Mouse (Mus musculus): ENCODE data around the gene Parp1. TPM values are rescaled to one million over a fixed set of nuclear protein-coding genes. Genes with fewer than 3 reads are reported as not detected.

Gene Parp1
- 10 to 100 TPM; 52.8 to 68.4 (median 58.4) TPM for total RNA-seq (2022)

DNA sequence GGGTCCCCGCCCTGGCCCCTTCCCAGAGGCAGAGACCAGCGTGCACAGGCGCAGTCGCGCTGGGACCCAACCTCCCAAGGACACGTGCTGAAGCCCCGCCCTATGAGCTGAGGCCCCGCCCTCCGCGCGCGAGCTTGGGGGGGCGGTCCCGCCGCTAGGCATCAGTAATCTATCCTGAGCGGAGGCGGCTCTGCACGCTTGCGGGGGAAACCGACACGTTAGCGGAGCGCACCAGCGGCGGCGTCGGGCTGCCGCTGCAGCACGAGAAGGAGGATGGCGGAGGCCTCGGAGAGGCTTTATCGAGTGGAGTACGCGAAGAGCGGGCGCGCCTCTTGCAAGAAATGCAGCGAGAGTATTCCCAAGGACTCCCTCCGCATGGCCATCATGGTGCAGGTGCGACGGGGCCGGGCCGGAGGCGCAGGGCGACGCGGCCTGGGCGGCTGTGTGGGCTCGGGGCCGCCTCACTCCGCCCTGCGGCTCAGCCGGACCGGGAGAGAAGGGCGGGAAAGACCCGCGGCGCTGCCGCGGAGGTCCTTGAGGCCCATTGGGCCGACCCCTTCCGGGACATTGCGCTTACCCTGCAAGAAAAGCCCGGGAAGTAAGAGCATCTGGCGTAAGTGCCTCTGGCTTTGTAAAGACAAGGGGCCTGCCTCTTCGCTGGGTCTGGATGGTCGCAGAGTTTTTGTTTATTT, at the start of gene Parp1:
Parp1 (plus strand) TSS at position 164 of the 692 bp plus-strand sequence.
- DNase-seq (ENCODE audit: low spot score in 2 of 2), result peak; percentile 94 to 95

DNA sequence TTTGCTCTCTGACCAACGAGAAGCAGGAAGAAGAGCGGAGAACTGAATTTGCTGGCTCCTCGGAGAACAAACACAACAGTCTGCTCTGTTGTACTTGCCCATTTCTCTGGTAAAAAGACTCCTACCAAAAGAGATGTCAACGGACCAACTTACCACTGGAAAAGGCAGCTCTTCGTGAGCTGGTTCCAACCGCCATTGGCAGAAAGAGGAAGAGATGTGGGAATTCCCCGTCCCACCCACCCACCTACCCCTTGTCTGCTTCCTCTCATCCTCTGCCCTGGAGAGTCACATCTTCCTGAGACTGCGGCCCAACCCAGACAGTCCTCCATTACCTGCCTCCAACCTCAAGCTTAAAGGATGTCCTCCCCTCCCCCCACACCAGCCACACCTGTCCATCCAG, 49.2 kb upstream of the Parp1 start:
- DNase-seq (ENCODE audit: low spot score in 2 of 2), result no peak

DNA sequence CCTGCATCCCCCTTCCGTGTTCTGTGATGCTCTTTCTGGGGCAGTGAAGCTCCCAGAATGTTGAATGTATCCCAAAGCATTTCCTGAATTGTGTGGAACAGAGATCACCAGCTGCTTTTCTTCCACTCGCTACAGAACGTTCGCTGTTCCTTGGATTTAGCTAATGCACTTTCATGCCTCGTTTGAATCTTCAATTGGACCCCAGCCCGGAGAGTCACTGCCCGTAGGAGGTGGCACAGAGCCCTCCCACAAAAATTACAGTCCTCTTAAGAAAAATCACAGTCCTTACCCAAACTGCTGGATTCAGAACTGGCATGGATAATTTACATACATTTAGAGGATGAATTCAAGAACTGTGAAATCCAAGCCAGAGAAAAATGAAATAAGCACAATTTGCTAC, 48.5 kb upstream of the Parp1 start:
- no peak for DNase-seq (ENCODE audit: low spot score in 2 of 2)

DNA sequence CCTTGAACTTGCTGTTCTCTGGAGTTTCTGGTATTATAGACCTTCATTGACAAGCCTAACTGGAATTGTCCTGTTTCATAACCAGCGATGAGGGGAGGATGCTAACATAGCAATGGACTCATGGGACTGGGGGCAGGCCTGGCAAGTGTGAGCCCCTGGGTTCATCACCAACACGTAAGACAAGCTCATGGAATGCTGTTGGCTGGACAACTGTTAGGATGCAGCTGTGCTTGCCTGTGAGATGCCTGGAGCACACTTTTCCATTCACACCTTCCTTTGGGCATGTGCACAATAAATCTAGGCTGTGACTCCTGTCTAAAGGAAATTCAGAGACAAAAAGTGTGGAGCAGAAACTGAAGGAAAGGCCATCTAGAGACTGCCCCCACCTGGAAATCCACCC, 45.4 kb upstream of the Parp1 start:
- DNase-seq (ENCODE audit: low spot score in 2 of 2), result no peak

DNA sequence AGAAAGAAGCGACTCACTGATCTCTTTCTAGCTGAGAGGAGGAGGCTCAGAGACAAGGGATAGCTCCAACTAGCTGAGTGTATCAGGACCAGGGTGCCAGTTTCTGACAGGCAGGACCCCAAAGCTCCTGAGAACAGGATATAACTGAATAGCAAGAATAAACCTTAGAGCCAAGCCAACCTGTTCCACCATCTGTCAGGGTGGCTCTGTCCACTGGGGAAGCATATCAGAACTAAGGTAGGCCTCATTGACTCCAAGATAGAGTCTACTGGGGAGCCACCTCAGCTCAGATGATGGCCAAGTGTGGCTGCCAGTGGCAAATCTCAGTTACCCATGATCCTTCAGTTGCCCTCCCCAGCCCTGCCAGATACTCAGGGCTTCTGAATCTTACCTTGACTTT, 43.4 kb upstream of the Parp1 start:
- DNase-seq (ENCODE audit: low spot score in 2 of 2), result no peak

DNA sequence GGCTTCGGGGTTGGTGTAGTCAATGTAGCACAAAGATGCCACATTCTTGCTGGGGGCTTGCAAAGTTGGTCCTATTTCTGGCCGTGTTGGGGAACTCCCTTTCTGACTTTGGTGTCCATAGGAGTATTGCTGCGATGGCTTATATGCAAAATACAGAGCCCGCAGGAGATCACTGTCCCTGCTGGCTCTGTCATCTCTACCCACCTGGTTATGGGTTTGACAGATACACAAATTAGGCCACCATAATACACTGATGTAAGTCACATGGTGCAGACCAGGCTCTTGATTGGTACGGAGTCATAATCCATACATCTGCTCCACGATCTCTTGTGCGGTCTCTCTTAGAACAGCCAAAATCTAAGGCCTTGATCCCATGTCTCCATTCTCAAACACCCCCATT, 38.9 kb upstream of the Parp1 start:
- DNase-seq (ENCODE audit: low spot score in 2 of 2), result no peak

DNA sequence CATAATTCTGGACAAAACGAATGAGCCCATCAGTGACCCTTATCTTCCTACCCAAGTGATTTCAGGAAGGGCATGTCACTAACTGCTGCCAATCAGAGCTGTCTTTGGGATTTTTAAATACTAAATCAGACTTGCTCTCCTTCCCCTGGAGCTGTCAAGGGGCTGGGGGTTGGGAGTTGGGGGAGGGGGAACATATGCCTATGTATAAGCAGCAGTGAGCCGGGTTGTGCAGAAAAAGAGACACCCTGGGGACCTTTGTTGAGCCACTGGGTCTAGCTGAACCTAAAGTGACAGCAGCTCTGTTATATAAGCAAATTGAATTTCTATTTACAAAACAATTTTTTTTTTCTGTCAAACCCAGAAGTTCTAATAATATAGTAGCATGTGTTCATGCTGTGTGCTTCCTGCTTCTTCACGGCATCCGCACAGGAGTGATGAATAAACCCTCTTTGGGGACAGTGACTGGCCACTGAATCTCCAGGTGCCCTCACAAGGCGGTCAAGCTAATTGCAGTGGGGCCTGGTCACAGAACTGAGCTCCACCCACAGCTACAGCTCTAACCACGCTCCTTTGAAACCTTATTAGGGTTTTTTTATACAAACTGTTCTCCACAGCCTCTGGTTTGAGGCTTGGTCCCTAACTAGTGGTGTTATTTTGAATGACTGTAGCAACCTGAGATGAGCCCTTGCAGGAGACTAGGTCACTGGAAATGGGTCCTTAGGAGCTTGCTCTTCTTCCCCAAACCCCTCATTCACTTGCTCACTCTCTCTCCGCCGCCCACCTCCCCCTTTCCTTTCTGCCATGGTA, 38.1 kb upstream of the Parp1 start:
- no peak for DNase-seq (ENCODE audit: low spot score in 2 of 2)

DNA sequence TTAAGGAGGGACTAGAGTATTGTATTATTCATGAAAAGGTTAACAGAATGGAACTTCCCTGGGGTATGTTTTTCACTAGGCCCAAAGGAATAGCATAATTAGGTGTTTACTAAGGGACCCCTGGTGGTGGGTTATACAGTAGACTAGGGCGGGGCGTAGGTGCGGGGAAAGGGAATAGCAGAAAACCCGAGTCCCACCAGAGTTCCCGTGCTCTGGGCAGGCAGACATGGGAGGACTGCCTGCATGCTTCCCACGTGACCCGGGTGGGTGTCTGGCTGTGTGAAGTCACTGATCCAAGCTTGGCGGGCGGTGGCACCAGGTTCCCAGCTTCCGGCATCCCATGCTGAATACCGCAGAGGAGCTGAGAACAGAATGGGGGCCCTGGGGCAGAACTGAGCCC, 36.1 kb upstream of the Parp1 start:
- DNase-seq (ENCODE audit: low spot score in 2 of 2), result no peak

DNA sequence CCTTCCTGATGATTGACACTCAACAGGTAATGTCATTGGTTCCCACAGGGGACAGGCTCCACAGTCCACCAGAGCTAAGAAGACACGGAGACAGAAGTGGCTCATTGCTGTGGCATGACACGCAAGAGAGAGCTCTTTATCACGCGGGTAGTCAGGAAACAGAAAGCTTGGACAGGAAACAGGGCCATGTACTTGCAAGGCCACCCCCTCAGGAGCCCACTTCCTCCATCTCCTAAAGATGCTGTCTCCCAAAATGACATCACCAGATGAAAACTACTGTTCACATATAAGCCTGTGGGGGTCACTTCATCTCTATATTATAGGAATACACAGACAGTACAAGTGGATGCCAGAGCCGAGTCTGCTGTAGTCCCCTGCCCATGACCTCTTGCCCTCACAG, 32.0 kb upstream of the Parp1 start:
- no peak for DNase-seq (ENCODE audit: low spot score in 2 of 2)

DNA sequence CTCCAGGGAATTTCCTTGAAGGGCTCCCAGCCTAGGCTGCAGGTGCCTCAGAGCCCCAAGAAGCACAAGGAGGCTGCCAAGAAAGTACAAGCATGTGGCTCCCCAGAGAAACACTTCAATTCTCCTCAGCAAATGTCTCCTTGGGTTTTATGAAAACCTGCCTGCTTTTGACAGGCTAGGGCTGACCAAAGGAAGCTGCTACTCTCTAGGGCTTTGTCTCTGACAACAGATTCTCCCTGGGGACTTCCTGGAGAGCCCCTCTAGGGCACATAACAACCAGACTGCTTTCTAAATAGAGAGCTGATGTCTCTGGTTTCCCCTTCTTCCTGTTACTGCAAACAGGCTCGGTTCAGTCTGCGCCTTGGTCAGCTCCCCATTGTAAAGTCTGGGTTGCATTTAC, 27.5 kb upstream of the Parp1 start:
- no peak for DNase-seq (ENCODE audit: low spot score in 2 of 2)

DNA sequence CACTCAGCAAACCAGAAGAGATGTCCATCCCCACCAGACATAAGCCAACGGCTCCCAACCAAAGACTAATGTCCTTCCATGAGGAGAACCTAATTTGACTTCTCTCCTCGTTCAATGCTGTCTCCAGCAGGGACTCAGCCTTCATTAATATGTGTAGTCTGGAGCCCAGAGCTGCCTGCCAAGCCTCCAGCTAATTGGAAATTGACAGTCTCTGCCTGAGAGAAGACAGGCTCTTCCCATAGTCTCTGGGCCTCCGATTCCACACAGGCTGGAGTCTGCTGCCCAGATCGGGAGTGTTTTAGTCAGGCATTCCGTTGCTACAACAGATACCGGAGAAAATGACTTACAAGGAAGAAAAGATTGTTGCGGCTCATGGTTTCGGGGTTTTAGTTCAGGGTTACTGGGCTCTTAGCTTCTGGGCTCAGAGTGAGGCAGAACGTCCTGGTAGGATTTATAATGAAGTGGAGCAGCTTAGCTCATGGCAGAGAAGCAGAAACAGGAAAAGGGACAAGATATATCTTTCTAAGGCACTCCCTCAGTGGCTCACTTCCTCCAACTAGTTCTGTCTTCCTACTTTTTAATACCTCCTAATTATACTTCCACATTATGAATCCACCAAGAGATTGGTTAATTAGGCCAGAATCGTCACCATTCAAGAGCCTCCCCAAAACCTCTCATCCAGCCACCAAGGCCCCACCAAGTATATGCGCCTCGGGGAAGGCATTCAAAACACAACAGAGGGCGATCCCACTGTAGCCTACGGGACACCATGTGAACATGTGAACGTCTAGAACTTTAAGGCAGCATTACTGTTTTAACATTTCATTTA, 26.6 kb upstream of the Parp1 start:
- no peak for DNase-seq (ENCODE audit: low spot score in 2 of 2)

DNA sequence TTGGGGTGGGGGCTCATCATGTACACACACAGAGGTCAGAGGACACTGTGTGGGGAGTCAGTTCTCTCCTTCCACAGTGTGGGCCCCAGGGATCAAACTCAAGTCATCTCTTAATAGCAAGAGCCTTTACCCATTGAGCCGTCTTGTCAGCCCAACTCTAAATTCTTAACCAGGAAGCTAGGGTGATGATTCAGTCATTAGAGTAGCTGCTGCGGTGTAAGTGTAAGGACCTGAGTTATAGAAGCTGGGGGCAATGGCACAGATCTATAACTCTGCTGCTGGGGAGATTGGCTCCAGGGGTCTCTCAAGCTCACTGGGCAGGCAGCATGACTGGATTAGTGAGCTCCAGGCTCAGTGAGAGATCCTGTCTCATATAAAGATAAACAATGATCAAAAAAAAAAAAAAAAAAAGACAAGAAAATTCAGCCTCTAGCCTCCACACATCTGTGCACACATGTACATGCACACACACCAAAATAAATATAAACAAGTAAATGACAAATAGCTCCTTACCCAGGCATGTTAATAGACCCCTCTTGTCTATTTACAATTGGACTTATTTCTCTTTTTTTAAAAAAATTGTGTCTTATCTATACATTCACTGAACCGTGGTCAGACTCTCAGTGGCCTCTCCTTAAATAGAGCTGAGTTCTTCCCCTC, 25.9 kb upstream of the Parp1 start:
- DNase-seq (ENCODE audit: low spot score in 2 of 2), result no peak

DNA sequence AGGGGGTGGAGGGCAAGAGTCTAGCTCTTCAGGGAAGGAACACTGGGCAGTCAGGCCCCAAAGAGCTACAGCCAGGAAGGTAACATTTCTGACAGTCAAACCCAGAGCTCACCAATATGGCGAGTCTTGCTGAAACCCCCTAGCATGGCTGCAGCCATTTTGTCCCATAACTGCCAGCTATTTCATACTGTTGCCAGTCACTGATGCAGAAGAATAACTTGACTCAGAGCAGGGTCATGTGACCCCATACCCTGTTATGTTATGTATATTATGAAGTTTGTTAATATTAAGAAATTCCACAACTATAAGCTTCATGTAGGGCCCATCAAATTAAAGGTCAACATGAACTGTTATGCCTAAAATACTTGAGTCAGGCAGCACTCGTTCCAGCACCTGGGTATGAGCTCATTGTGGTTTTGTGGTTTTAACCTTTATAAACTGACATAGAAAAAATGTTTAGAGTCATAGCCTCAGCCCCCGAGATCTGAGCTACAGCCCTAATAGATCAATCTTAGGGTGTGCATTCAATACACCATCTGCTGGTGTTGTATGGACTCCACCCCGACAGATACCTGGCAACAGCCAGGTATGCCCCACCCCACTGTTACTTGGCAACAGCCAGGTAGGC, 22.7 kb upstream of the Parp1 start:
- no peak for DNase-seq (ENCODE audit: low spot score in 2 of 2)

DNA sequence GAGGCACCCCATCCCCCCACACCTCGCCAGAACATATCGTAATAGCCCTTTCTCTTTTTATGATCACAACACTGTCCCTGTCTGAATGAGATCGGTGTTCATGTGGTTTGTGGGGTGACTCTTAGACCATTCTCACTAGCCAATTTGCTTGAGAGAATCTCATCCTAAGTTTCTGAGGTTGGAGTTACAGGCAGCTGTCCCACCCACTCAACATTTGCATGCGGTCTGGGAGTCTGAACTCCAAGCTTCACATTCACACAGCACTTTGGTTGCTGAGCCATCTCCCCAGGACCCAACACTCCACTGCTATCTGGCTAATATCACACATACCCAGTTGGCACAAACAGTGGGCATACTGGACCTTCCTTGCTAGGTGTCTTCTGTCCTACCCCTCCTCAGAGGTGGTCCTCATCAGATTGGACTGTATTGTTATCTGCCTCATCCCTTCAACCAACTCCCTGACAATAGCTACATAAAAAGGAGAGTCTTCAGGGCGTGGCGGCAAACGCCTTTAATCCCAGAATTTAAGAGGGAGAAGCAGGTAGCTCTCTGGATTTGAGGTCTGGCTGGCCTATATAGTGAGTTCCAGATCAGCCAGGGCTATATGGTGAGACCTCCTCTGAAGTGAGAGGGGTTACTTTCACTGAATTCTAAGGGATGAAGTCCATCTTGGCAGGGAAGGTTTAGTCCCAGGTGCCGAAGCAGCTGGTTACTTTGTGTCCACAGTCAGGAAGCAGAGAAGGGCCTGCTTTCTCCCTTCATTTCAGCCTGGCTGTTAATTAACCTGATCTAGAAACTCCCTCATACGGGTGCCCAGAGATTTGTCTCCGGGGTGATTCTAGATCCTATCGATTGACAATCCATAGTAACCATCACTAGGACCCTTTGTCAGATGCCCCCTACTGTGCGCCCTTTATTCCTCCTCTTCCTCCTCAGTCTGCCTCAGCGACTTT, 21.6 kb upstream of the Parp1 start:
- no peak for DNase-seq (ENCODE audit: low spot score in 2 of 2)

DNA sequence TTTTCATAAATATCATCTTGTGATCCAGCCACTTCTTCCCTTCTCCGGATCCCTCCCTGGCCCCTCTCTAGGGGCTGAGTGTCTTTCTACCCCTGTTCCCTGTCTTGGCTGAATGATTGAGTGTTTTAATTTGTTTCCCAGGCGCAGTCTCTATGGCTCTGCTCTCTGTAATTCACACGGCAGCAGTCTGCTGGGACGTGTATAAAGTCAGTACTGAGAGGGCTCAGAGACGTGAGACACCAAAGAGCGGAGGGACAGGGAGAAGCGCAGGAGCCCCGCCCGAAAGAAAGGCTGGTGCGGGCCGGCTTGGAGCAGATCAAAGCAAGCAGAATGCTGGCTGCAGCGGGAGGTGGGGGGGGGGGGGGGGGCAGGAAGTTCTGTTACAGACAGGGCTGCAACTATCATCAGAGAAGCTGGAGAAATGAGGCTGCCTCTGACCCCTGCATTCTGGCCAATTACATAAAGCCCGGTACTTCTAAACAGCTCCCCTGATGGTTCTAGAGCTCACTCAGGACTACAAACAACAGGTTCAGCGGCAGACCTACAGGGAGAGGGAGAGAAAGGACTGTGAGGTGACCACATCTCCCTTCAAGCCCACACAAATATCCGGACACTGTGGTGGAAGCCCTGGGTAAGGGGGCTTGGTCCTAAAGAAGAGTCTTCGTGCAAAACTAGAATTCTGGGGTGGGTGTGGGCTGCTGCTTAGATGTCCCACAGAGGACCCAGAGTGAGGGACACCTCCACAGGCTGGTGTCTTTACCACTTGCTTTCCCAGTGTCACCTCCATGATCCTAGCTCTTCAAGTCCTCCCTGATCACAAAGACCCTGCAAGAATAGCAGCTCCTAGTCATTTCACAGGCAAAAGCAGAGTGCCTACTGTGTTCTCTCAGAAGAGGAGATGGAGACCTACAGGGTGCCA, 20.7 kb upstream of the Parp1 start:
- DNase-seq (ENCODE audit: low spot score in 2 of 2), result no peak

DNA sequence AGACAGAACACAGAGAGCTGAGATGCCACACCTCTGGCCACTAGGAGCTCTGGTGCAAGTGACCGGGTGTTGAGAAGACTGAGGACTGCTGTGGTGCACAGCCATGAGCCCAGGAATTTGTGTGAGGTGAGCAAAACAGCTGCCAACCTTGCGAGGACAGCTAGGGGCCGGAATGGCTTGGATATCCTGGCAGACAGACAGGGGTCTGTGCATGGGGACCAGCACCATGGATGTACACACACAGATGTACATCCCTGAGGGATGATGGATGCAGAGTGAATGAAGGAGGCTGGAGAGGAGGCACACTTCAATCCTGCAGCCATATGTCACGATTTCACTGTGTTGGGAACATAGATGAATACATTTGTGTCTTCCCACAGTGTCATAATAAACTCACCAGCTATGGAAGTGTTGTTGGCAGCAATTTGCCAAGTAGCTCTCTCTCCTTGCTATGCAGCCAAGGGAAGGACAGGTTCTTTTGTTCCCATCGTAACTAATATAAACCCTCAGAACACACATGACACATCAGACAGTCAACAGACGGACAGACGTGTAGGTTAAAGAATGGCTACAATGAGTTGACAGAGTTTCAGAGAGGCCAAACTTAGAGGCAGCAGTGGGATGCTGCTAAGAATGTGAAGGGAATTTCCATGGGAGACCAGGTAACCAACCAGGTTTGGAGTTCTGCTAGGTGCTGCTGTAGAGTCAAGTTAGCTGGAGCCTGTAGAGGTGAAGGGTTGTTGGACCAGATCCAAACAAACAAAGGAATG, 19.0 kb upstream of the Parp1 start:
- no peak for DNase-seq (ENCODE audit: low spot score in 2 of 2)

DNA sequence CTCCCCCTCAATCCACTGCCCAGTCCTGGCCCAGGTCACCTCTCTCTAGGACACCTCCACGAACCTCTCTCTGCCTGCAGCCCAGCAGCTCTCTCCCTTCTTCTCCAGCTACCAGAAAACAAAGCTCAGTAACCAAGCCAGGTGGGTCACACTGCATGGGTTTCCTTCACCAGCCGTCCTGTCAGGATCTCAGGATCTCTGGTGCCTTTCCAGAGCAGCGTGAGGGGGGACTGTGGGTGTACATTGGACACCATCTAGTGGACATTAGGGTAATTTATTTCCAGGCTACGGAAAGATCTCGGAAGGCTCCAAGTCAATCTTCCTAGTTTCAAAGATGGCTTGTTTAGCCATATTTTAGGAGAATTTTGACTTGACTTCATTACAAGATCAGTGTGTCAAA, 18.0 kb upstream of the Parp1 start:
- no peak for DNase-seq (ENCODE audit: low spot score in 2 of 2)

DNA sequence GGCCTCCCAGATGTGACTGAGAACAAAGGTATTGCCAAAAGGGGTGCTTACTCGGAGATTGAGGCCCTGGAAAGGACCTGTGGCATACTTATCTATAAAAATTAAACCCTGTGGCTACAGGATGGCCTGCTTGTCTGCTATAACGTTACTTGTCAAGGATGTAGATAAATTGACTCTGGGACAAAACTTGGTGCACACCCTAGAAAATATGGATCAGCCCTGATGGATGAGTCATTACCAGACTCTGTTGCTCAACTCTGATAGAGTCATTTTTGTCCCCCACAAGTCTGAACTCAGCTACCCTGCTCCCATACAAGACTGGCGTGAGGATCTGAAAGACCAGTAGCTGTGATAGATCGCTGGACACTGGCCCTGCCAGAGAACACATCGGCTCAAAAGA, 11.8 kb upstream of the Parp1 start:
- no peak for DNase-seq (ENCODE audit: low spot score in 2 of 2)

Measured in gastrocnemius, adult 8-10 months (tissue).